Mouse (Mus musculus) frontal cortex, postnatal 25 days (tissue): ENCODE data around the gene Pxmp4.
A peak's percentile ranks its signal among the peaks of the same experiment; 100 is the strongest.

Experiments used
- DNase-seq, 2 experiments: peaks; one replicate each; pipeline ENCODE4 v3.0.0; 2022; ENCODE audit warnings: low spot score in 2 of 2

Gene Pxmp4

GRCm38 (mm10) chr2:154603638-154604153 is at the start of gene Pxmp4:
Pxmp4 (minus strand) TSS chr2:154603708.
- DNase-seq: peak; percentile 100

GRCm38 (mm10) chr2:154651363-154651762 is 47.9 kb upstream of the Pxmp4 start, which contains the start of gene Chmp4b:
Chmp4b (plus strand) TSS chr2:154651705.
- no peak for DNase-seq

- DNase-seq: no peak
Observed at GRCm38 (mm10) chr2:154650404-154650803, 46.9 kb upstream of the Pxmp4 start.

GRCm38 (mm10) chr2:154648086-154648485 is 44.6 kb upstream of the Pxmp4 start:
- DNase-seq: no peak

GRCm38 (mm10) chr2:154646634-154647033 is 43.1 kb upstream of the Pxmp4 start:
- DNase-seq: peak in 1 of 2 experiments; percentile 30

- DNase-seq: no peak
Observed at GRCm38 (mm10) chr2:154642712-154643385, 39.3 kb upstream of the Pxmp4 start.

- DNase-seq: no peak
Observed at GRCm38 (mm10) chr2:154642005-154642459, 38.5 kb upstream of the Pxmp4 start.

- DNase-seq: no peak
Observed at GRCm38 (mm10) chr2:154641176-154641575, 37.7 kb upstream of the Pxmp4 start.

GRCm38 (mm10) chr2:154639115-154639514 is 35.6 kb upstream of the Pxmp4 start:
- no peak for DNase-seq

- no peak for DNase-seq
Observed at GRCm38 (mm10) chr2:154638521-154638920, 35.0 kb upstream of the Pxmp4 start.

- no peak for DNase-seq
Observed at GRCm38 (mm10) chr2:154635826-154636225, 32.3 kb upstream of the Pxmp4 start.

- no peak for DNase-seq
Observed at GRCm38 (mm10) chr2:154633876-154634644, 30.6 kb upstream of the Pxmp4 start.

GRCm38 (mm10) chr2:154633039-154633742 is 29.7 kb upstream of the Pxmp4 start:
- DNase-seq: no peak

- no peak for DNase-seq
Observed at GRCm38 (mm10) chr2:154632203-154632780, 28.8 kb upstream of the Pxmp4 start.

GRCm38 (mm10) chr2:154630531-154630930 is 27.0 kb upstream of the Pxmp4 start:
- DNase-seq: no peak

- DNase-seq: no peak
Observed at GRCm38 (mm10) chr2:154624137-154624536, 20.6 kb upstream of the Pxmp4 start.

GRCm38 (mm10) chr2:154621684-154622083 is 18.2 kb upstream of the Pxmp4 start:
- DNase-seq: no peak

- no peak for DNase-seq
Observed at GRCm38 (mm10) chr2:154617061-154617460, 13.6 kb upstream of the Pxmp4 start.

- DNase-seq: no peak
Observed at GRCm38 (mm10) chr2:154615674-154616073, 12.2 kb upstream of the Pxmp4 start.

- no peak for DNase-seq
Observed at GRCm38 (mm10) chr2:154614841-154615576, 11.5 kb upstream of the Pxmp4 start.
